Mouse (Mus musculus) 3134 (cell line): Measurements from ENCODE around the gene Itpkc.
A peak's percentile ranks its signal among the peaks of the same experiment; 100 is the strongest.

ENCODE experiments used
- DNase-seq: peaks from one replicate; pipeline ENCODE4 v3.0.0-alpha.2; 2011; ENCODE audit warnings: low spot score; ENCODE audit not compliant: insufficient read length; ENCODE audit errors: extremely low read depth

Itpkc gene

GRCm38 (mm10) chr7:27238568-27238967, 10.1 kb upstream of the Itpkc start:
- no peak for DNase-seq

- no peak for DNase-seq
These were observed 9.1 kb upstream of the Itpkc start for GRCm38 (mm10) chr7:27237527-27237926.

- no peak for DNase-seq
These were observed 7.3 kb upstream of the Itpkc start for GRCm38 (mm10) chr7:27235726-27236125.

- no peak for DNase-seq
These were observed 4.8 kb upstream of the Itpkc start for GRCm38 (mm10) chr7:27233300-27233699.

- DNase-seq = peak; percentile 90
These were observed 4.4 kb upstream of the Itpkc start, which contains the start of gene Coq8b for GRCm38 (mm10) chr7:27232781-27233281. TSS of gene Coq8b (plus strand) at chr7:27233023.

- DNase-seq = peak; percentile 77
These were observed 3.4 kb upstream of the Itpkc start for GRCm38 (mm10) chr7:27231693-27232331.

GRCm38 (mm10) chr7:27230781-27231180, 2.3 kb upstream of the Itpkc start:
- no peak for DNase-seq

- no peak for DNase-seq
These were observed 404 bp upstream of the Itpkc start for GRCm38 (mm10) chr7:27228865-27229264.

- DNase-seq = no peak
These were observed 785 bp downstream of the Itpkc start for GRCm38 (mm10) chr7:27227676-27228075.

GRCm38 (mm10) chr7:27227276-27227675, 1.2 kb downstream of the Itpkc start:
- DNase-seq = no peak

- peak; percentile 41 for DNase-seq
These were observed 3.4 kb downstream of the Itpkc start for GRCm38 (mm10) chr7:27224877-27225575.

- no peak for DNase-seq
These were observed 5.9 kb downstream of the Itpkc start for GRCm38 (mm10) chr7:27222538-27222937.

GRCm38 (mm10) chr7:27221939-27222338, 6.5 kb downstream of the Itpkc start:
- no peak for DNase-seq

- DNase-seq = no peak
These were observed 8.5 kb downstream of the Itpkc start for GRCm38 (mm10) chr7:27219937-27220336.

GRCm38 (mm10) chr7:27218586-27218985, 9.9 kb downstream of the Itpkc start:
- peak; percentile 71 for DNase-seq

GRCm38 (mm10) chr7:27212626-27213025, 15.8 kb downstream of the Itpkc start:
- no peak for DNase-seq

GRCm38 (mm10) chr7:27203730-27204449, 24.6 kb downstream of the Itpkc start:
- no peak for DNase-seq

GRCm38 (mm10) chr7:27198779-27199178, 29.7 kb downstream of the Itpkc start:
- DNase-seq = no peak

- DNase-seq = no peak
These were observed 30.1 kb downstream of the Itpkc start for GRCm38 (mm10) chr7:27198355-27198754.

- DNase-seq = no peak
These were observed 30.8 kb downstream of the Itpkc start for GRCm38 (mm10) chr7:27197634-27198033.

- no peak for DNase-seq
These were observed 31.3 kb downstream of the Itpkc start for GRCm38 (mm10) chr7:27197136-27197535.
